Mouse (Mus musculus): Measurements from ENCODE around the gene Slc10a1. TPM values are rescaled to one million over a fixed set of nuclear protein-coding genes. Genes with fewer than 3 reads are reported as not detected.

The Slc10a1 gene
- polyA plus RNA-seq, 1 experiment: not detected

DNA sequence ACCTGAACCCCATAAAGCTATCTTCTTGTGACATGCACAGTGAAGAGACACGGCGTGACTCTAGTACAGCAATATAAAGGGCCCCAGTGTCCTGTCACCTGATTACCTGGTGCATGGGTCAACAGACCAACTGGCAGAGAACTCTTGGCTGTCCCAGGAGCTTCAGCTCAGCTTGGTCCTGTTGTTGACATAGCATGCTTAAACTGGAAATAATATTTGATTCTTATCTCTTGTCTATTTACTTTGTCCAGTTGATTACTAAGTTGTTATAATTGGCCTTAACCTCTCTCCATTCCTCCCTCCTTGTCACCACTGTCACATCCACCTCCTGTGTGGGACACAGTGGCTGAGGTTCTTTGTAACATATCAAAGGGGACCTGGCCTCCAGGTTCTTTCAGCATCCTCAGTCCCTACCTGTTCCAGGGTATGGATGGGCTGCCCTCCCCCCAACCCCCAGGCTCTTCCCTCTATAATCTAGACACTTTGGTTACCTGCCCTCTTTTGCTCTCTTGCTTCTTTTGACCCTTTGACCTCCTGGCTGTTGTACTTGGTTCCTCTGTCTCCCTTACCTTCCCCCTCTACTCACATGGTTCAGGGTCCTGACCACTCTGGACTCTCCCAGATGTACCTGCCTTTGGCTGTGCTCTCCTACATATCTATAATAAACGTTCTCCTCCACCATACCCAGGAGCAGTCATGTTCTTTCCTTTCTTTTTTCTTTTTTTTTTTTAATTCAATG, 36.9 kb downstream of the Slc10a1 start:
- DNase-seq (ENCODE audit: extremely low spot score in 1 of 2, low spot score in 1 of 2): no peak

- DNase-seq (ENCODE audit: extremely low spot score in 1 of 2, low spot score in 1 of 2): no peak
Measured at GRCm38 (mm10) chr12:80930141-80930540, 38.4 kb downstream of the Slc10a1 start.

- DNase-seq (ENCODE audit: extremely low spot score in 1 of 2, low spot score in 1 of 2): no peak
Measured at GRCm38 (mm10) chr12:80928881-80929280, 39.6 kb downstream of the Slc10a1 start.

DNA sequence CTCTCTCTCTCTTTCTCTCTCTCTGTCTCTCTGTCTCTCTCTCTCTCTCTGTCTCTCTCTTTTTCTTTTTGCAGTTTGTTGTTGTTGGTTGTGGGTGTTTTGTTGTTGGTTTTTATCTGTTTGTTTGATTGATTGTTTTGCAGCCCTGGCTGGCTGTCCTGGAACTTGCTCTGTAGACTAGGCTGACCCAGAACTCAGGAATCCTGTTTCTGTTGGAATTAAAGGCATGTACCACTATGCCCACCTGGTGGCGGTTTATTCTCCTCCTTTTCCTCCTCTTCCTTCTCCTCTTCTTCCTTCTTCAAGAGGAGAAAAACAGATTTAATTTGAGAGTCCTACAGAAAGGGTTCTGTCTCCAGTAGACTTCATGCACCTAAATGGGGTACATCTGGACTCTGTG, 41.0 kb downstream of the Slc10a1 start:
- DNase-seq (ENCODE audit: extremely low spot score in 1 of 2, low spot score in 1 of 2): no peak

DNA sequence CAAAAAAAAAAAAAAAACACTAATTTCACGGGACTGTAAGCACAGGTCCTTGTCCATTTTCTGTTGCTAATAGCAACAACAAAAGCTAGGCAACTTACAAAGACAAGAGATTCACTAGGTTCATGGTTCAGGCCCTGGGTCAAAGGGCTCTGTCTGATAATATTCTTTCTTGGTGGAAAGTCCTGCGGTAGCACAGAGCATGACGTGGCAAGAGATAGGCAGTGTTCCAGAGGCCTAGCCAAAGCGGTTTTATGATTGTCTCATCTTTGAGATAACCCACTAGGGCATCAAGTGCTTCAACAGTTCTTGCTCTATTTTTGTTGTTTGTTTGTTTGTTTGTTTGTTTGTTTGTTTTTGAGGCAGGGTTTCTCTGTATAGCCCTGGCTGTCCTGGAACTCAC, 42.0 kb downstream of the Slc10a1 start:
- DNase-seq (ENCODE audit: extremely low spot score in 1 of 2, low spot score in 1 of 2): no peak

GRCm38 (mm10) chr12:80925919-80926318, 42.6 kb downstream of the Slc10a1 start:
- DNase-seq (ENCODE audit: extremely low spot score in 1 of 2, low spot score in 1 of 2): no peak

GRCm38 (mm10) chr12:80924205-80924604, 44.3 kb downstream of the Slc10a1 start:
- DNase-seq (ENCODE audit: extremely low spot score in 1 of 2, low spot score in 1 of 2): peak in 1 of 2 experiments; percentile 33

GRCm38 (mm10) chr12:80923602-80924001, 44.9 kb downstream of the Slc10a1 start:
- DNase-seq (ENCODE audit: extremely low spot score in 1 of 2, low spot score in 1 of 2): no peak

GRCm38 (mm10) chr12:80922869-80923268, 45.6 kb downstream of the Slc10a1 start:
- DNase-seq (ENCODE audit: extremely low spot score in 1 of 2, low spot score in 1 of 2): peak in 1 of 2 experiments; percentile 26

DNA sequence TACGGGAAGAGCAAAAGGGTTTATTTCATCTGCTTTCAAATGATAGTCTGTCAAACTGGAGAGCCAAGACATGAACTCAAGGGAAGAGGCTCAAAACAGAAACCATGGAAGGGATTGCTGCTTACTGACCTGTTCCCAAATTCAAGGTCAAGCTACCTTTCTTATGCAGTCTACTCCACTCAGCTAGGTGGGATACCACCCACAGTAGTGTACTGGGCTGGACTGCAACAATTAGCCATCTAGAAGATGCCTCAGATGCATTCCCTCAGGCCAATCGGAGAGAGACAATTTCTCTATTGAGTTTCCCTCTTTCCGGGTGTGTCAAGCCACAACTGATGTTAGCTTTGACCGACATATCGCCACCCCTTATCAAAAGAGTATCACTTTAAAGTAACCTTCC, 47.2 kb downstream of the Slc10a1 start:
- DNase-seq (ENCODE audit: extremely low spot score in 1 of 2, low spot score in 1 of 2): no peak

GRCm38 (mm10) chr12:80917764-80918163, 50.7 kb downstream of the Slc10a1 start:
- DNase-seq (ENCODE audit: extremely low spot score in 1 of 2, low spot score in 1 of 2): no peak

DNA sequence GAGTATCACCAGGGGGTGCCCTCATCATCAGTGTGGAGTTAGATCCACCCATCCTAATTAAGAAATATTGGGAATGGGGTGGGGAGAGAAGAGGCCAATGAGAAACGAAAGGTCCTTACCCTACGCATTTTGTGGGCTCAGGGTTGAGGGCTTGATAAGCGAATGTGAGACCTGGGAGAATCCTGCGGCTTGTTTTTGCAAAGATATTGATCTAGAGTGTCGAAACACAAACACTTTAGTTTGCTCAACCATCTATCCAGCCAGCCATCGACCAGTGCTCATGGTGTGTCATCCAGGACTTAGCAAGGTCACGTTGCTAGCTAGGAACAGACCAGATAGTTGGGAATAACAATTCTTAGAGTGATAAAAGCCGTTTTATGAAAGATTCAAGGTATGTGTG, 58.9 kb downstream of the Slc10a1 start:
- no peak for DNase-seq (ENCODE audit: extremely low spot score in 1 of 2, low spot score in 1 of 2)

Other genes with a start within 250 kb of the Slc10a1 start
- gene Ccdc177, start 208.0 kb downstream of the Slc10a1 start, polyA plus RNA-seq (2012; rRNA removed): 5.3 and 6.3 TPM in 2 replicates
- 20.7 and 22.9 TPM in 2 replicates for gene Susd6, start 178.2 kb downstream of the Slc10a1 start, polyA plus RNA-seq (2012; rRNA removed)
- gene Srsf5, start 23.2 kb downstream of the Slc10a1 start, polyA plus RNA-seq (2012; rRNA removed): 781 and 888 TPM in 2 replicates
- 24.3 and 26.2 TPM in 2 replicates for gene Smoc1, start 58.1 kb upstream of the Slc10a1 start, polyA plus RNA-seq (2012; rRNA removed)

Data from frontal cortex, adult 2 months (tissue).